8 mouse cellular contexts compared by ENCODE assay signal in genomic region chr5:120679676-120680555, GRCm38 (mm10). TPM values are rescaled to one million over a fixed set of nuclear protein-coding genes. Genes with fewer than 3 reads are reported as not detected.
A peak's percentile ranks its signal among the peaks of the same experiment; 100 is the strongest.
DNase-seq lines count a peak whose midpoint lies in the region; ATAC-seq lines count a peak whose summit lies in the region.
"Had no signal": no experiment of that assay in that cellular context is flagged by ENCODE, and none has a peak within 500 bp of the region (broad histone marks: within the 10 kb centered on the region; RNA-seq: fewer than 3 reads in every experiment).

No protein-coding gene starts in this region.

- H3K27me3 ChIP-seq in intestine, embryonic 16.5 days (replicated peaks; ENCODE audit: control insufficient read depth, insufficient read depth, low read length) = peaks cover 20% of the 10 kb centered on the region

- peak overlapping the region; percentile 34 for H3K4me3 ChIP-seq in intestine, embryonic 16.5 days (ENCODE audit: low read length)
- H3K4me3 ChIP-seq: myocyte had no signal

- ATAC-seq in intestine, embryonic 16.5 days = peak; percentile 82

- WGBS in intestine, embryonic 16.5 days = 3% methylated on average over 24 of the region's 24 CpGs

- intact Hi-C loops in left cerebral cortex, postnatal 14 days (cut with DNase I) = loop anchor here (1.0 kb wide), 1 partner anchor 31 kb away; the partner anchor contains the start of gene Dtx1

- peak overlapping the region; percentile 58 for H3K4me2 ChIP-seq in intestine, embryonic 16.5 days (ENCODE audit: low read depth, low read length)

- no peaks in the 10 kb centered on the region for H3K36me3 ChIP-seq in intestine, embryonic 16.5 days (ENCODE audit: control insufficient read depth, insufficient read depth, low read length)

- H3K4me1 ChIP-seq in intestine, embryonic 16.5 days (ENCODE audit: control insufficient read depth, insufficient read depth, low read length) = peaks cover 11% of the 10 kb centered on the region

- H3K9me3 ChIP-seq in intestine, embryonic 16.5 days (ENCODE audit: control insufficient read depth, low read length) = no peaks in the 10 kb centered on the region

- peak overlapping the region; percentile 17; the same call in 1 of the 2 replicates for H3K27ac ChIP-seq in intestine, embryonic 16.5 days (ENCODE audit: low read length)

- DNase-seq in adrenal gland, adult 18-20 months (ENCODE audit: low spot score in 2 of 2) = peak; percentile 46 to 51
- peak; percentile 97 for DNase-seq in embryo, embryonic 11 days
- peak; percentile 57 to 85 for DNase-seq in gastrocnemius, postnatal 4 days (ENCODE audit: low spot score in 2 of 2)
- DNase-seq in left cerebral cortex, postnatal 14 days (ENCODE audit: low spot score in 2 of 2) = peak; percentile 96 to 98
- peak; percentile 94 for DNase-seq in mesoderm, embryonic 11.5 days (ENCODE audit: low read depth, low spot score)
- peak; percentile 90 to 94 for DNase-seq in right cerebral cortex, postnatal 36 days (ENCODE audit: low spot score in 2 of 2)

- H3K9ac ChIP-seq in intestine, embryonic 16.5 days (ENCODE audit: low read depth, low read length) = peak overlapping the region; percentile 50

RNA-seq across cellular contexts. Expression of gene Rasal1, which starts 31.3 kb away (rescaled TPM):
- 10 to 100 TPM in 1 of 2 experiments, 1 to 10 TPM in 1; 4.3 to 14.1 TPM for total RNA-seq in adrenal gland, adult 18-20 months (2021)
- total RNA-seq in gastrocnemius, postnatal 4 days (2021) = not detected
- 1.8 and 1.9 TPM in 2 replicates for polyA plus RNA-seq in intestine, embryonic 16.5 days (2015; fragmentation: Nextera tagmentation; extraction: Ambion mirVana)
- 100 to 1,000 TPM in 1 of 2 experiments, 10 to 100 TPM in 1; 94.2 to 107 TPM for total RNA-seq in left cerebral cortex, postnatal 14 days (2021)

RNA-seq across cellular contexts. Expression of gene Dtx1, which starts 31.8 kb away (rescaled TPM):
- total RNA-seq in adrenal gland, adult 18-20 months (2021) = 10 to 100 TPM in 1 of 2 experiments, 1 to 10 TPM in 1; 6.0 to 12.3 TPM
- 1 to 10 TPM in 1 of 2 experiments, under 1 TPM in 1; 0.98 to 1.9 TPM for total RNA-seq in gastrocnemius, postnatal 4 days (2021)
- polyA plus RNA-seq in intestine, embryonic 16.5 days (2015; fragmentation: Nextera tagmentation; extraction: Ambion mirVana) = 2.2 and 3.0 TPM in 2 replicates
- total RNA-seq in left cerebral cortex, postnatal 14 days (2021) = 10 to 100 TPM; 72.6 to 80.1 TPM
- polyA plus RNA-seq: myocyte had no signal

RNA-seq across cellular contexts. Expression of gene Cfap73, which starts 45.9 kb away (rescaled TPM):
- under 1 TPM in 1 of 2 experiments, not detected in 1; 0.33 TPM for total RNA-seq in adrenal gland, adult 18-20 months (2021)
- not detected for total RNA-seq in gastrocnemius, postnatal 4 days (2021)
- polyA plus RNA-seq in intestine, embryonic 16.5 days (2015; fragmentation: Nextera tagmentation; extraction: Ambion mirVana) = 0.24 TPM in 1 of 2 replicates, not detected in the other
- not detected for total RNA-seq in left cerebral cortex, postnatal 14 days (2021)
- polyA plus RNA-seq: myocyte had no signal

Comparison
In these comparisons a context has a peak if more than half of its experiments do, and no peak if none do; other contexts are left out.
1. Peak in every context shown above with its lines: DNase-seq, ATAC-seq, H3K4me3 ChIP-seq and H3K27ac ChIP-seq.
2. RNA of gene Rasal1, which starts 31.3 kb away (total RNA-seq): 94.2 to 107 TPM in left cerebral cortex, postnatal 14 days; 4.3 to 14.1 TPM in adrenal gland, adult 18-20 months and not detected in gastrocnemius, postnatal 4 days; every median in the first group is over 4 times any median in the second.
3. RNA of gene Dtx1, which starts 31.8 kb away (total RNA-seq): 72.6 to 80.1 TPM in left cerebral cortex, postnatal 14 days; 6.0 to 12.3 TPM in adrenal gland, adult 18-20 months and 0.98 to 1.9 TPM in gastrocnemius, postnatal 4 days; every median in the first group is over 4 times any median in the second.